Mouse (Mus musculus) E14TG2a.4 (cell line): Measurements from ENCODE around the gene Tarm1.

Source experiments
- CTCF ChIP-seq: conservative IDR thresholded peaks from 2 replicates; pipeline ENCODE4 v1.5.1; 2014; ENCODE audit warnings: low read length
- NANOG ChIP-seq: IDR thresholded peaks from 2 replicates; pipeline ENCODE4 v1.6.1; 2014; ENCODE audit warnings: borderline replicate concordance, low read length, mixed read lengths

DNA sequence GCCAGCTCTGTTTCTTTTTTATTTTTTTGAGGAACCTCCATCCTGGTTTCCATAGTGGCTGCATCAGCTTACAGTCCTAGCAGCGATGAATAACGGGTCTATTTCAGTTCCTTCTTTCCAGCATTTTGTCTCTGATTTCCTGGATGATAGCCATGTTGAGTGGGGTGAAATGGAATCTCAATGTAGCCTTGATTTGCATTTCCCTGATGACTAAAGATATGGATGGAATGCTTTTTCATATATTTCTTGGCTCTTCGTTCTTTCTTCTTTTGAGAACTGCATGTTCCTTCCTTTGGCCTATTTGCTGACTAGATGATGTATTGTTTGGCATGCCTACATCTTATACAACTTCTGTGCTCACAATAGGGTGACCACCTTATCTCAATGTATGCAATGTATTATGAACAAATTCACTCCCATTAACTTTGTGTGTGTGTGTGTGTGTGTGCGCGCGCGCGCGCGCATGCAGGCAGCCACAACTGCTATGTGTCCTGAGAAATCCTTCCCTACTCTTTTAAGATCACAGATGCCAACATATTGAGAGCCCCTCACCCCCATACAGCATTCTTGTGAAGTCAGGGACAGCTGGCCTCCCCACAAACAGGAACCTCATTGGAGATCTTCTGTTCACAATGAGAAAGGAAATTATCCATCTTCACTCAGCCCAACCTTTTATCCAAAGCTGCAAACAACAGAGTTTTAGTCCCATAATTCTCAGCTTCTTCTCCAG is 45.1 kb downstream of the Tarm1 start:
- TF ChIP-seq CTCF (no peak), NANOG (no peak)
